Mouse (Mus musculus): ENCODE data around the gene Cnot4. TPM values are rescaled to one million over a fixed set of nuclear protein-coding genes. Genes with fewer than 3 reads are reported as not detected.

The Cnot4 gene
- polyA plus RNA-seq, 1 experiment from 2014 or later: 20.8 TPM

DNA sequence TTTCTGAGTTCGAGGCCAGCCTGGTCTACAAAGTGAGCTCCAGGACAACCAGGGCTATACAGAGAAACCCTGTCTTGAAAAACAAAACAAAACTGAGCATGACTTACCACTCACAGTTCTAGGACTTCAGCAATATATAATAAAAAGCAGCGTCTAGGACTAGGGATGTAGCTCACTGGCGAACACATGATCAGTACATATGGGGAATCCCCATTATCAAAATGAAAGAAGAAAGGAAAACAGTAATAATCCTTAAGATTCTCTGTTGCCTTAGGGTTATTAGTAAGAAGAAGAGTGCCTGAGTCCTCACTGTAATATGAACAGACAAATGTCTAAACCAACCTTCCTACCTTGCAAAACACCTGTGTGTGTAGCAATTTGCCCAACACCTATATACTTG, 11.6 kb downstream of the Cnot4 start:
- no peak for ATAC-seq (ENCODE audit: insufficient number of reproducible peaks, insufficient read depth, low FRiP score, low read depth)
- Histone ChIP-seq H3K9ac (ENCODE audit: low read length) (no peak overlapping the region), H3K4me1 (ENCODE audit: control insufficient read depth in 2 of 2, insufficient read depth in 2 of 2, low read length in 2 of 2) (no peaks in the 10 kb centered on the region), H3K4me2 (ENCODE audit: low read length) (no peak overlapping the region), H3K4me3 (ENCODE audit: control insufficient read depth in 1 of 2, insufficient read depth in 1 of 2, low read depth in 1 of 2, low read length in 2 of 2) (no peak overlapping the region), H3K27me3 (ENCODE audit: control insufficient read depth, insufficient read depth, low read length) (no peaks in the 10 kb centered on the region), H3K36me3 (ENCODE audit: control insufficient read depth, insufficient read depth, low read length) (peaks cover 12% of the 10 kb centered on the region; the same call in 1 of the 2 replicates), H3K9me3 (ENCODE audit: control insufficient read depth, low read length) (no peaks in the 10 kb centered on the region), H3K27ac (replicated peaks in 1 of 2; ENCODE audit: control insufficient read depth in 1 of 2, insufficient read depth in 1 of 2, low read depth in 2 of 2, low read length in 2 of 2) (no peak overlapping the region)
- 97% methylated on average over 3 of the region's 3 CpGs for WGBS

DNA sequence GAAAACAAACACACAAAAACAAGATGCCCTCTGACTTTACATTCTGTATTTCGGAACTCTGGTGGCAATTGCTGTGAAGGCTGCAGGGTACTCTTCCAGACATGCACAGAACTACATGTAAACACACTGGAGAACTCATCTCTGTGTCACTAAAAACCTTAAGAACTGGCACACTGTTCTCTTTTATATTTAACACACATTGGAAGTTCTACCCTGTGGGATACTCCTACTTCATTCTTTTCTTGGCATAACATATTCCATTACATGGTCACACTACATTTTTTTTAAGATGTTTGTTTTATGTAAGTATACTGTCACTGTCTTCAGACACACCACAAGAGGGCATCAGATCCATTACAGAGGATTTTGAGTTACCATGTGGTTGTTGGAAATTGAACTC, 31.1 kb downstream of the Cnot4 start:
- no peak for ATAC-seq (ENCODE audit: insufficient number of reproducible peaks, insufficient read depth, low FRiP score, low read depth)
- no peak overlapping the region for H3K4me2 ChIP-seq (ENCODE audit: low read length)
- H3K27me3 ChIP-seq (ENCODE audit: control insufficient read depth, insufficient read depth, low read length): no peaks in the 10 kb centered on the region
- no peak overlapping the region for H3K9ac ChIP-seq (ENCODE audit: low read length)
- H3K4me1 ChIP-seq (ENCODE audit: control insufficient read depth in 2 of 2, insufficient read depth in 2 of 2, low read length in 2 of 2): no peaks in the 10 kb centered on the region
- H3K4me3 ChIP-seq (ENCODE audit: control insufficient read depth in 1 of 2, insufficient read depth in 1 of 2, low read depth in 1 of 2, low read length in 2 of 2): no peak overlapping the region
- no peaks in the 10 kb centered on the region for H3K36me3 ChIP-seq (ENCODE audit: control insufficient read depth, insufficient read depth, low read length)
- no peak overlapping the region for H3K27ac ChIP-seq (replicated peaks in 1 of 2; ENCODE audit: control insufficient read depth in 1 of 2, insufficient read depth in 1 of 2, low read depth in 2 of 2, low read length in 2 of 2)
- no peaks in the 10 kb centered on the region for H3K9me3 ChIP-seq (ENCODE audit: control insufficient read depth, low read length)
- WGBS: 87% methylated on average over 1 of the region's 1 CpGs

- Histone ChIP-seq H3K4me3 (ENCODE audit: control insufficient read depth in 1 of 2, insufficient read depth in 1 of 2, low read depth in 1 of 2, low read length in 2 of 2) (no peak overlapping the region), H3K27me3 (ENCODE audit: control insufficient read depth, insufficient read depth, low read length) (no peaks in the 10 kb centered on the region), H3K4me2 (ENCODE audit: low read length) (no peak overlapping the region), H3K9me3 (ENCODE audit: control insufficient read depth, low read length) (no peaks in the 10 kb centered on the region), H3K36me3 (ENCODE audit: control insufficient read depth, insufficient read depth, low read length) (no peaks in the 10 kb centered on the region), H3K4me1 (ENCODE audit: control insufficient read depth in 2 of 2, insufficient read depth in 2 of 2, low read length in 2 of 2) (no peaks in the 10 kb centered on the region), H3K27ac (replicated peaks in 1 of 2; ENCODE audit: control insufficient read depth in 1 of 2, insufficient read depth in 1 of 2, low read depth in 2 of 2, low read length in 2 of 2) (no peak overlapping the region), H3K9ac (ENCODE audit: low read length) (no peak overlapping the region)
- 92% methylated on average over 3 of the region's 3 CpGs for WGBS
- ATAC-seq (ENCODE audit: insufficient number of reproducible peaks, insufficient read depth, low FRiP score, low read depth): no peak
These were observed 48.6 kb downstream of the Cnot4 start for GRCm38 (mm10) chr6:35084927-35085326.

DNA sequence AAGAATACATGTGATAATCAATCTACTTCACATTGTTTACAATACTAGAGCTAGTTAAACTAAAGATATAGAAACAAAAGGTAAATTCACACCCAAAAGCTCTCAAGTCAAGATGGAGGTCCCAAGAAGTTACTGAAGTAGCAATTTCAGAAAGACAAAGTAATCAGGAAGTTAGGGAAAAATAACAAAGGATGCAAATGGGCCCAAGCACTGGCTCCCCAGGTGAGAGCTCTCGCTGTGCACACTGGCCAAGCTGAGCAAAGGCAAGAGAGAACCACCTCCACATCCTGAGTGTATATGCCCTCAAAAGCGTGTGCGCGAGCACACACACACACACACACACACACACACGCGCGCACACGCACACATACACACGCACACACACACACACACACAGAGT, 58.4 kb downstream of the Cnot4 start:
- WGBS: 95% methylated on average over 9 of the region's 9 CpGs
- H3K4me2 ChIP-seq (ENCODE audit: low read length): no peak overlapping the region
- H3K36me3 ChIP-seq (ENCODE audit: control insufficient read depth, insufficient read depth, low read length): peaks cover 38% of the 10 kb centered on the region
- H3K9ac ChIP-seq (ENCODE audit: low read length): no peak overlapping the region
- no peak overlapping the region for H3K27ac ChIP-seq (replicated peaks in 1 of 2; ENCODE audit: control insufficient read depth in 1 of 2, insufficient read depth in 1 of 2, low read depth in 2 of 2, low read length in 2 of 2)
- no peaks in the 10 kb centered on the region for H3K9me3 ChIP-seq (ENCODE audit: control insufficient read depth, low read length)
- H3K27me3 ChIP-seq (ENCODE audit: control insufficient read depth, insufficient read depth, low read length): no peaks in the 10 kb centered on the region
- H3K4me1 ChIP-seq (ENCODE audit: control insufficient read depth in 2 of 2, insufficient read depth in 2 of 2, low read length in 2 of 2): 0 out of 4 replicates have a peak, but pooled peaks cover 0 to 3% of the 10 kb centered on the region in 2 experiments
- no peak for ATAC-seq (ENCODE audit: insufficient number of reproducible peaks, insufficient read depth, low FRiP score, low read depth)
- H3K4me3 ChIP-seq (ENCODE audit: control insufficient read depth in 1 of 2, insufficient read depth in 1 of 2, low read depth in 1 of 2, low read length in 2 of 2): no peak overlapping the region

GRCm38 (mm10) chr6:35071261-35071660, 62.3 kb downstream of the Cnot4 start:
- Histone ChIP-seq H3K4me2 (ENCODE audit: low read length) (no peak overlapping the region), H3K27me3 (ENCODE audit: control insufficient read depth, insufficient read depth, low read length) (no peaks in the 10 kb centered on the region), H3K27ac (replicated peaks in 1 of 2; ENCODE audit: control insufficient read depth in 1 of 2, insufficient read depth in 1 of 2, low read depth in 2 of 2, low read length in 2 of 2) (no peak overlapping the region), H3K4me3 (ENCODE audit: control insufficient read depth in 1 of 2, insufficient read depth in 1 of 2, low read depth in 1 of 2, low read length in 2 of 2) (no peak overlapping the region), H3K36me3 (ENCODE audit: control insufficient read depth, insufficient read depth, low read length) (peaks cover 43% of the 10 kb centered on the region), H3K9ac (ENCODE audit: low read length) (no peak overlapping the region), H3K9me3 (ENCODE audit: control insufficient read depth, low read length) (no peaks in the 10 kb centered on the region), H3K4me1 (ENCODE audit: control insufficient read depth in 2 of 2, insufficient read depth in 2 of 2, low read length in 2 of 2) (no peaks in the 10 kb centered on the region)
- ATAC-seq (ENCODE audit: insufficient number of reproducible peaks, insufficient read depth, low FRiP score, low read depth): no peak
- WGBS: 72% methylated on average over 3 of the region's 3 CpGs

- peaks cover 23% of the 10 kb centered on the region for H3K36me3 ChIP-seq (ENCODE audit: control insufficient read depth, insufficient read depth, low read length)
- H3K9me3 ChIP-seq (ENCODE audit: control insufficient read depth, low read length): no peaks in the 10 kb centered on the region
- H3K4me3 ChIP-seq (ENCODE audit: control insufficient read depth in 1 of 2, insufficient read depth in 1 of 2, low read depth in 1 of 2, low read length in 2 of 2): no peak overlapping the region
- no peak for ATAC-seq (ENCODE audit: insufficient number of reproducible peaks, insufficient read depth, low FRiP score, low read depth)
- H3K4me2 ChIP-seq (ENCODE audit: low read length): no peak overlapping the region
- H3K27ac ChIP-seq (replicated peaks in 1 of 2; ENCODE audit: control insufficient read depth in 1 of 2, insufficient read depth in 1 of 2, low read depth in 2 of 2, low read length in 2 of 2): no peak overlapping the region
- peaks cover 0 to 3% of the 10 kb centered on the region in 2 experiments; a peak in 1 of 4 replicates for H3K4me1 ChIP-seq (ENCODE audit: control insufficient read depth in 2 of 2, insufficient read depth in 2 of 2, low read length in 2 of 2)
- H3K9ac ChIP-seq (ENCODE audit: low read length): no peak overlapping the region
- H3K27me3 ChIP-seq (ENCODE audit: control insufficient read depth, insufficient read depth, low read length): no peaks in the 10 kb centered on the region
- WGBS: 18% methylated on average over 1 of the region's 1 CpGs
These were observed 71.1 kb downstream of the Cnot4 start for GRCm38 (mm10) chr6:35062446-35062845.

GRCm38 (mm10) chr6:35043127-35043526, 90.4 kb downstream of the Cnot4 start:
- Histone ChIP-seq H3K9ac (ENCODE audit: low read length) (no peak overlapping the region), H3K36me3 (ENCODE audit: control insufficient read depth, insufficient read depth, low read length) (peaks cover 4% of the 10 kb centered on the region; the same call in 1 of the 2 replicates), H3K4me3 (ENCODE audit: control insufficient read depth in 1 of 2, insufficient read depth in 1 of 2, low read depth in 1 of 2, low read length in 2 of 2) (no peak overlapping the region), H3K27ac (replicated peaks in 1 of 2; ENCODE audit: control insufficient read depth in 1 of 2, insufficient read depth in 1 of 2, low read depth in 2 of 2, low read length in 2 of 2) (no peak overlapping the region), H3K9me3 (ENCODE audit: control insufficient read depth, low read length) (no peaks in the 10 kb centered on the region), H3K27me3 (ENCODE audit: control insufficient read depth, insufficient read depth, low read length) (no peaks in the 10 kb centered on the region), H3K4me1 (ENCODE audit: control insufficient read depth in 2 of 2, insufficient read depth in 2 of 2, low read length in 2 of 2) (0 out of 4 replicates have a peak, but pooled peaks cover 0 to 5% of the 10 kb centered on the region in 2 experiments), H3K4me2 (ENCODE audit: low read length) (no peak overlapping the region)
- no peak for ATAC-seq (ENCODE audit: insufficient number of reproducible peaks, insufficient read depth, low FRiP score, low read depth)
- 42% methylated on average over 1 of the region's 1 CpGs for whole genome bisulfite sequencing

- Histone ChIP-seq H3K27ac (replicated peaks in 1 of 2; ENCODE audit: control insufficient read depth in 1 of 2, insufficient read depth in 1 of 2, low read depth in 2 of 2, low read length in 2 of 2) (no peak overlapping the region), H3K4me3 (ENCODE audit: control insufficient read depth in 1 of 2, insufficient read depth in 1 of 2, low read depth in 1 of 2, low read length in 2 of 2) (no peak overlapping the region), H3K36me3 (ENCODE audit: control insufficient read depth, insufficient read depth, low read length) (peaks cover 17% of the 10 kb centered on the region), H3K9me3 (ENCODE audit: control insufficient read depth, low read length) (no peaks in the 10 kb centered on the region), H3K4me2 (ENCODE audit: low read length) (no peak overlapping the region), H3K9ac (ENCODE audit: low read length) (no peak overlapping the region), H3K4me1 (ENCODE audit: control insufficient read depth in 2 of 2, insufficient read depth in 2 of 2, low read length in 2 of 2) (peaks cover 0 to 5% of the 10 kb centered on the region in 2 experiments; a peak in 1 of 4 replicates), H3K27me3 (ENCODE audit: control insufficient read depth, insufficient read depth, low read length) (no peaks in the 10 kb centered on the region)
- no peak for ATAC-seq (ENCODE audit: insufficient number of reproducible peaks, insufficient read depth, low FRiP score, low read depth)
- WGBS: 89% methylated on average over 11 of the region's 11 CpGs
These were observed 100.2 kb downstream of the Cnot4 start for GRCm38 (mm10) chr6:35033341-35033740.

Measured in heart, embryonic 14.5 days (tissue).